Mouse (Mus musculus): Measurements from ENCODE around the gene Foxo1. TPM values are rescaled to one million over a fixed set of nuclear protein-coding genes. Genes with fewer than 3 reads are reported as not detected.

Gene Foxo1
- polyA plus RNA-seq, 1 experiment from 2014 or later = 4.6 TPM

DNA sequence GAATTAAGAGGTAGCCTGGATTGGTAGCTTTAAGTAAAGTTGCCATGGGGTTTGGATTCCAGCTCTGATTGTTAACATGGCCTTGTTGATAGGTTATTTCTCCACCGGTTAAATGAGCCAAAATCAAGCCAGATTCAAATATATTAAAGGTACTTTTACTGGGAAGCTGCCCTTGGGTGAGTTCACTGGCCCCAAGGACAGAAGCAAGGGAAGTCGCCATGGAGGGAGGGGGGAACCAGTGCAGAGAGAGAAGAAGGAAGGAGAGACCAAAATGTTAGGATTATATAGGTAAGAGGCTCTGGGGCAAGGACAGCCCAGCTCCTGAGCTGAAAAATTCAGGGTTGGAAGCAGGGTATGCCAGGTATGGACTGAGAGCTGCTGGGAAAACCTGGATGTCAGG is 13.6 kb upstream of the Foxo1 start:
- H3K4me1 ChIP-seq = peaks cover 8% of the 10 kb centered on the region
- H3K36me3 ChIP-seq = no peaks in the 10 kb centered on the region
- H3K9me3 ChIP-seq (replicated peaks) = no peaks in the 10 kb centered on the region
- DNase-seq (ENCODE audit: low spot score) = no peak
- no peak overlapping the region for H3K27ac ChIP-seq
- 6% methylated on average over 2 of the region's 2 CpGs for WGBS
- peaks cover 17% of the 10 kb centered on the region for H3K27me3 ChIP-seq (ENCODE audit: low read depth, poor library complexity, severe bottlenecking)
- no peak overlapping the region for H3K4me3 ChIP-seq

DNA sequence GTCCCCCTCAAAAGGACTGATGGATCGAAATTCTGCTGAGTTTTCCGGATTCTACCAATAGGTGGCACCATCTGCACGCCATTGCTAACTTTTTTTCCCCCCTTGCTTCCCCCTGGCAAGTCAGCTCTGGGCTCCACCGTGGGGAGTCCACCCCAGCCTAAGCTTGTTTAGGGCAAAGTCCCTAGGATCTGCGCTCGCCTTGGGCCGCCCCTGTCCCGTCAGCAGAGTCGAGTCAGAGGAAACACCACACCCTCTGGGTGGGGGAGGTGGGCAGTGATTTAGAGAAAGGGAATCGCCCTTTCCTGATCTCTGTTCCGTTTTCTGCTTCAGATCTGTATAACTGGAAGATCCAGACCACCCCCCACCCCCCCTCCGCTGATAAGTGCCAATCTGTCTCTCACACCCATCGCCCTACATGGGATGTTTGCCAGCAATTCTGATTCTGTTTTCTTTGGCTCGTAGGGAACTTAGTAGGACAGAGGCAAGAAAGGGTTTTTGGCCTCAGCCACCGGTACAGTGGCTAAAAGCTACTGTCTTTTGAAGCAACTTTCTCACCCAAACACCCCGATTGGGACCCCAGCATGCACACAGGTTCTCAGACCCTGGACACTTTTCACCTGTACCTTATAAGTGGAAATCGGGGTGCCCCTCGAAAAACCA is 10.2 kb upstream of the Foxo1 start:
- WGBS = 16% methylated on average over 18 of the region's 18 CpGs
- H3K9me3 ChIP-seq (replicated peaks) = no peaks in the 10 kb centered on the region
- H3K4me1 ChIP-seq = peaks cover 8% of the 10 kb centered on the region
- H3K27me3 ChIP-seq (ENCODE audit: low read depth, poor library complexity, severe bottlenecking) = peaks cover 34% of the 10 kb centered on the region
- no peaks in the 10 kb centered on the region for H3K36me3 ChIP-seq
- H3K4me3 ChIP-seq = peak overlapping the region; percentile 45
- 0 out of 2 replicates have a peak overlapping the region, but pooled peaks have one; percentile 46 for H3K27ac ChIP-seq
- peak; percentile 71 for DNase-seq (ENCODE audit: low spot score)

DNA sequence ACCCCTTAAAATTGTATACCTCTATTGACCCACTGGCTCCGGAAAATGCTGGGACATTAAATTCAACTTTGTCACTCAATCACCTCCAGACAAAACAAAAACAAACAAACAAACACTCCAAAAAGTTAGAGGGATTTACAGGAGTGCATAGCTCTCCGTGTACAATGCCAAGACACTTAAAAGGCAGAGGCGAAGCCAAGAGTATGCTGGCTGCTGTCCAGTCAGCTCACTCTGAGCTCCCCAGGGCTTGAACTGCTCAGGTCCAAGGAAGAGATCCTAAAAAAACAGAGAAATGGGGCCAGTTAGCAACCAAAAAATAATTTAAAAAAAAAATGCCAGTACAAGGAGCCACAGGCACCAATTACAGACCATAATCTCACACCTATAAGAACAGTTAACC is 9.6 kb upstream of the Foxo1 start:
- Histone ChIP-seq H3K4me3 (no peak overlapping the region), H3K27me3 (ENCODE audit: low read depth, poor library complexity, severe bottlenecking) (peaks cover 34% of the 10 kb centered on the region), H3K27ac (no peak overlapping the region), H3K36me3 (no peaks in the 10 kb centered on the region), H3K4me1 (peaks cover 8% of the 10 kb centered on the region), H3K9me3 (replicated peaks) (no peaks in the 10 kb centered on the region)
- 57% methylated on average over 3 of the region's 3 CpGs for WGBS
- no peak for DNase-seq (ENCODE audit: low spot score)

DNA sequence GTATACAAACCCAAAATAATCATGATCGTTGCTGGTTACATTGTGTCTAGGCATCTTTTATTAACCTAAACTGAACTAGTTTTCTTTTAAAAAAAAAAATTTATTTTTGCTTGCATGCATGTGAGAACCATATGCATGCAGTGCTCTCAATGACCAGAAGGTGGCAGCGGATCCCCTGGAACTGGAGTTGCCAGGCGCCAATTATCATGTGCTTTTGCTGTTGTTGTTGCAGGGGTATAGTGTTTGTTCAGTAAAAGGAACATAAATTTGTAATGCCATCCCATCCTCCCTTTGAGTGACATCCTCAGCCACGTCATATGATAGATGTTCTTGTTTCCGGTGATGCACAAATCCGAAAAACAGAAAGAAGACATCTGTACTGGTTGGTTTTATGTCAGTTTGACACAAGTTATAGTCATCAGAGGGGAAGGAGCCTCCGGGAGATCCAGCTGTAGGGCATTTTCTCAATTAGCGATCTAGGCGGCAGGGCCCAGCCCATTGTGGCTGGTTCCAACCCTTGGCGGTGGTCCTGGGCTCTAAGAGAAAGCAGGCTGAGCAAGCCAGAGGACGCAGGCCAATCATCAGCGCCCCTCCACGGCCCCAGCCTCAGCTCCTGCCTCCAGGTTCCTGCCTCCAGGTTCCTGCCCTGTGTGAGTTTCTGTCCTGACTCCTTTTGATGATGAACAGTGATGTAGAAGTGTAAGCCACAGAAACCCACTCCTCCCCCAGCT is 5.5 kb upstream of the Foxo1 start:
- peak; percentile 83 for DNase-seq (ENCODE audit: low spot score)
- H3K27ac ChIP-seq = no peak overlapping the region
- 49% methylated on average over 13 of the region's 13 CpGs for WGBS
- H3K36me3 ChIP-seq = no peaks in the 10 kb centered on the region
- H3K27me3 ChIP-seq (ENCODE audit: low read depth, poor library complexity, severe bottlenecking) = peaks cover 60% of the 10 kb centered on the region
- H3K9me3 ChIP-seq (replicated peaks) = no peaks in the 10 kb centered on the region
- peaks cover 21% of the 10 kb centered on the region for H3K4me1 ChIP-seq
- H3K4me3 ChIP-seq = no peak overlapping the region

DNA sequence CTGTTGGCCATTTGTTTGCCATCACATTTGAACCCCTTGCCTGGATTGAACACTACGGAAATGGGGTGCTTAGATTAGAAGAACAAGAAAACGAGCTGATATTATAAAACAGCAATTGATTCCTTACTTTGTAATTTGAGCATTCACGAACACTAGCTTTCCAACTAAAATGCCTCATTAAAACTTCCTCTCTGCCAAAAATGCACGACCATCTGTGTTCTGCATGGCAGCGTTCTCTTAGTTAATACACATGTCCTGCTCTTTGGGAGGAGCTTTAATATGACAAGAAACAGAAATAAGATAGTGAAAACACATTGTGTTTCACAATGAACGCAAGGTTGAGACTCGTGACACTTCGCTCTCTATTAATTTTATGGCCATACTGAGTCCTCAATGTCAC is 3.8 kb upstream of the Foxo1 start:
- DNase-seq (ENCODE audit: low spot score) = no peak
- H3K9me3 ChIP-seq (replicated peaks) = no peaks in the 10 kb centered on the region
- peaks cover 44% of the 10 kb centered on the region for H3K27me3 ChIP-seq (ENCODE audit: low read depth, poor library complexity, severe bottlenecking)
- WGBS = 75% methylated on average over 8 of the region's 8 CpGs
- no peak overlapping the region for H3K4me3 ChIP-seq
- H3K36me3 ChIP-seq = no peaks in the 10 kb centered on the region
- H3K27ac ChIP-seq = no peak overlapping the region
- H3K4me1 ChIP-seq = peaks cover 26% of the 10 kb centered on the region

DNA sequence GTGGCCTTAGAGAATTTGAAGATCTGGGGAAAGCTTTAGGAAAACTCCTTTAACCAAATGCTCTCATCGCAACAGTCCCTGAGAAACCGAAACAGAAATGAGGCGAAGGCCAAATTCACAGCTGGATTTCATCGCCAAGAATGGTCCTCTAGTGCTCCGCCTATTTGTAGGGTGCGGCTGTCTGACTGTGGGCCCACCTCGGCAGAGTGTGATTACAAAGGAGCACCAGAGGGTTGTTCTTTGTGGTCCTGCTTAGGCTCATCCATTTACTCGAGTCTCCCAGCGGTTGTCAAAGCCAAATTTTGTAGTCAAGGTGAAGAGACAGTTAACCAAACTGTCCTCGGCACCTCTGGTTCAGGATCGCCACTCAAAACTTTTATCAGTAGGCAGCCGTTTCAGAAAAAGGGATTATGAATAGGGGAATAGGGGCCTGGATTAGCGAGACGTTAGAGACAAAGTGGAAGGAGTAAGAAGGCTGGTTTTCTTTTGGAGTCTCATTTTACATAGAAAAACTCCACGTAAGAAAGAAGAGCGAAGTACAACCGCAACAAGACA is 1.5 kb upstream of the Foxo1 start:
- no peaks in the 10 kb centered on the region for H3K36me3 ChIP-seq
- H3K9me3 ChIP-seq (replicated peaks) = no peaks in the 10 kb centered on the region
- H3K4me1 ChIP-seq = peaks cover 42% of the 10 kb centered on the region
- 10% methylated on average over 17 of the region's 17 CpGs for WGBS
- DNase-seq (ENCODE audit: low spot score) = no peak
- H3K4me3 ChIP-seq = peak overlapping the region; percentile 91
- peaks cover 27% of the 10 kb centered on the region for H3K27me3 ChIP-seq (ENCODE audit: low read depth, poor library complexity, severe bottlenecking)
- no peak overlapping the region for H3K27ac ChIP-seq

DNA sequence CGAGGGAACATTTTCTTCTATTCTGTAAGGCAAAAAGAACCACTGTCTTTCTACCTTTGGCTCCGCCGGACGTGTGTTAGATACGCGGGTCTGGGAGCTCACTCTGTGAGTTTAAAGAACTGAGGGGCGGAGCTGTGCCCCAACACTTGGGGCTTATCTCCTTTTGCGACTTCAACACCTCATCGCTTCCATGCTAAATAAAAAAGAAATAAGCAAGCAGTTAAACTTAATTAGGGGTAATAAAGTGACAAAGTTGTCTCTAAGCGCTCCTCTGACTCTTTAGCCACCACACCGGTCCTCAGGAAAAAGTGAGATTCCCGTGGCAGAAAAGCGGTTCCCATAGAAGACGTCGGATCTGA is 864 bp upstream of the Foxo1 start:
- Histone ChIP-seq H3K27ac (peak overlapping the region; percentile 92), H3K27me3 (ENCODE audit: low read depth, poor library complexity, severe bottlenecking) (peaks cover 26% of the 10 kb centered on the region), H3K4me1 (peaks cover 42% of the 10 kb centered on the region), H3K9me3 (replicated peaks) (no peaks in the 10 kb centered on the region), H3K4me3 (peak overlapping the region; percentile 91), H3K36me3 (no peaks in the 10 kb centered on the region)
- WGBS = under 1% methylated on average over 15 of the region's 15 CpGs
- DNase-seq (ENCODE audit: low spot score) = no peak

DNA sequence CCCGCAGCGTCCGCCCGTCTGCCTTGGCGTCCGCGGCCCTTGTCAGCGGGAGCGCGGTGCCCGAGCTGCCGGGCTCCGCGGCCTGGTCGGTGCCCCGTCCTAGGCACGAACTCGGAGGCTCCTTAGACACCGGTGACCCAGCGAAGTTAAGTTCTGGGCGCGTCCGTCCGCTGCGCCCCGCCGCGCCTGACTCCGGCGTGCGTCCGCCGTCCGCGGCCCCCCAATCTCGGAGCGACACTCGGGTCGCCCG is 276 bp downstream of the Foxo1 start:
- DNase-seq (ENCODE audit: low spot score) = no peak
- H3K4me1 ChIP-seq = peaks cover 42% of the 10 kb centered on the region

DNA sequence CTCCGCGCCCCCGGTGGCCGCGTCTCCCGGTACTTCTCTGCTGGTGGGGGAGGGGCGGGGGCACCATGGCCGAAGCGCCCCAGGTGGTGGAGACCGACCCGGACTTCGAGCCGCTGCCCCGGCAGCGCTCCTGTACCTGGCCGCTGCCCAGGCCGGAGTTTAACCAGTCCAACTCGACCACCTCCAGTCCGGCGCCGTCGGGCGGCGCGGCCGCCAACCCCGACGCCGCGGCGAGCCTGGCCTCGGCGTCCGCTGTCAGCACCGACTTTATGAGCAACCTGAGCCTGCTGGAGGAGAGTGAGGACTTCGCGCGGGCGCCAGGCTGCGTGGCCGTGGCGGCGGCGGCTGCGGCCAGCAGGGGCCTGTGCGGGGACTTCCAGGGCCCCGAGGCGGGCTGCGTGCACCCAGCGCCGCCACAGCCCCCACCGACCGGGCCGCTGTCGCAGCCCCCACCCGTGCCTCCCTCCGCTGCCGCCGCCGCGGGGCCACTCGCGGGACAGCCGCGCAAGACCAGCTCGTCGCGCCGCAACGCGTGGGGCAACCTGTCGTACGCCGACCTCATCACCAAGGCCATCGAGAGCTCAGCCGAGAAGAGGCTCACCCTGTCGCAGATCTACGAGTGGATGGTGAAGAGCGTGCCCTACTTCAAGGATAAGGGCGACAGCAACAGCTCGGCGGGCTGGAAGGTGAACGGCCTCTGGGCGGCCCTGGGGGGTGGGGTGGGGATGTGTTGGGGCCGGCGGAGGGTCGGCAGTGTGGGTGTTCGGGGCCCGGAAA is 789 bp downstream of the Foxo1 start:
- peak; percentile 64 for DNase-seq (ENCODE audit: low spot score)
- under 1% methylated on average over 88 of the region's 89 CpGs for WGBS

More for the DNA sequence above, 276 bp downstream of the Foxo1 start:
- peaks cover 26% of the 10 kb centered on the region for H3K27me3 ChIP-seq (ENCODE audit: low read depth, poor library complexity, severe bottlenecking)
- no peaks in the 10 kb centered on the region for H3K36me3 ChIP-seq
- H3K4me3 ChIP-seq = peak overlapping the region; percentile 91
- no peaks in the 10 kb centered on the region for H3K9me3 ChIP-seq (replicated peaks)
- WGBS = 0% methylated on average over 39 of the region's 40 CpGs
- peak overlapping the region; percentile 92 for H3K27ac ChIP-seq

DNA sequence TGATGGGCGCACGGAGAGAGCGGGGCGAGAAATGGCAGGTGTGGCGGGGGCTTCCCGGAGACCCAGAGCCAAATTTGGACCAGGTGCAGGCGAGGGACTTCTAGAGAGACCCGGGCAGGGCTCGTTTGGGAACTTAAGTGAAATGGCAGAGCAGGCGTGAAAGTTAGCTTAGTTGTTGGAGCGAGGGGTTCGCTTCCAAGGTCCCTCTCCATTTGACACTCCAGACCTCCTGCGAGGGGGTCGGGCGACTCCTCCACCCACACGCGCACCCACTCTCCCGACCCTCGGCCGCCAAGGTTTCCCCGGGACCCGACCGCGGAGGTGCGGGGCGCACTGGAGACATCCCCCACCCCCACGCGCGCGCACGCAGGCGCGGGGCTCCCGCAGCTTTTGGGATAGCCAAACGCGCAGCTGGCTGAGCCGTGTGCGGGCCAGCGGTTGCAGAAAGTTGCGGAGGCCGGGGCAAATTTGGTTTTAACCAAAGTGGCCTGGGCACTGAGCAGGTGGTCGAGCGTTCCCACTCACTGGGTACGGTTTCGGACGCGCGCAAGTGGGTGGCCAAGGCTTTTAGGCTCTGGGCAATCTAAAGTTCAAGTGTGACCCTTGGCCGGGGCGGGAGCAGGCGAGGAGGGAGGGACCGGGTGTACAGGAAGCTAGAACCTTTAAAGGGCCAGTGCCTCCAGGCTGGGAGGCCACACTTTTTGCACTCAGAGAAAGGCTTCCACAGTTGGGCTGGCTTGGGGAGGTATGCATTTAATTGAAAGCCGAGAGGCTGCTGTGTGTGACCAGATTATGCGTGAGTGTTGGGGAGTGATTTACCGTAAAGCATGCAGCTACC is 1.6 kb downstream of the Foxo1 start:
- Histone ChIP-seq H3K27ac (peak overlapping the region; percentile 92), H3K9me3 (replicated peaks) (no peaks in the 10 kb centered on the region), H3K4me1 (peaks cover 39% of the 10 kb centered on the region), H3K27me3 (ENCODE audit: low read depth, poor library complexity, severe bottlenecking) (peaks cover 26% of the 10 kb centered on the region), H3K4me3 (peak overlapping the region; percentile 91), H3K36me3 (no peaks in the 10 kb centered on the region)
- peak; percentile 75 for DNase-seq (ENCODE audit: low spot score)
- under 1% methylated on average over 55 of the region's 55 CpGs for WGBS

More for the DNA sequence above, 789 bp downstream of the Foxo1 start:
- peak overlapping the region; percentile 91 for H3K4me3 ChIP-seq
- H3K36me3 ChIP-seq = no peaks in the 10 kb centered on the region
- H3K9me3 ChIP-seq (replicated peaks) = no peaks in the 10 kb centered on the region
- H3K27me3 ChIP-seq (ENCODE audit: low read depth, poor library complexity, severe bottlenecking) = peaks cover 26% of the 10 kb centered on the region
- H3K4me1 ChIP-seq = peaks cover 42% of the 10 kb centered on the region
- peak overlapping the region; percentile 92 for H3K27ac ChIP-seq

DNA sequence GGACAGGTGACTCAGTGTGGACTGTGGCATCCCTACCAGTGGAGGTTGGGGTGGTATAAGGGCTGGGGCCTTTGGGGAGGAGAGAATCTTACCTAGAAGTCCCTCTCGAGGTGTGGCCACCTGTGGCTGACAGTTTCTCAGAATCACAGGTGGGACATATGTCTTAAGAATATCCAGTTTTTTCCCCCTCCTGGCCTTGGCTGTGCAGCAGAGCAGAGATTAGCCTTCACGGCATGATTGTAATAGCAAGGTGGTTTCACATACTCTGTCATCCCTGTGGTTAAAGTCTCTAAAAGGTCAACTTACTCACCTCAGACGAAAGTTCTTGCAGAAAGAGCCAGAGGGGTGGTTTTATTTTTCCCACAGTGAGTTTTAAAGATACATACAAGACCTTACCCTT is 2.4 kb downstream of the Foxo1 start:
- no peak for DNase-seq (ENCODE audit: low spot score)
- Histone ChIP-seq H3K4me3 (peak overlapping the region; percentile 91), H3K4me1 (peaks cover 39% of the 10 kb centered on the region), H3K27ac (peak overlapping the region; percentile 92; the same call in 1 of the 2 replicates), H3K9me3 (replicated peaks) (no peaks in the 10 kb centered on the region), H3K27me3 (ENCODE audit: low read depth, poor library complexity, severe bottlenecking) (peaks cover 19% of the 10 kb centered on the region), H3K36me3 (no peaks in the 10 kb centered on the region)
- 21% methylated on average over 3 of the region's 3 CpGs for WGBS

DNA sequence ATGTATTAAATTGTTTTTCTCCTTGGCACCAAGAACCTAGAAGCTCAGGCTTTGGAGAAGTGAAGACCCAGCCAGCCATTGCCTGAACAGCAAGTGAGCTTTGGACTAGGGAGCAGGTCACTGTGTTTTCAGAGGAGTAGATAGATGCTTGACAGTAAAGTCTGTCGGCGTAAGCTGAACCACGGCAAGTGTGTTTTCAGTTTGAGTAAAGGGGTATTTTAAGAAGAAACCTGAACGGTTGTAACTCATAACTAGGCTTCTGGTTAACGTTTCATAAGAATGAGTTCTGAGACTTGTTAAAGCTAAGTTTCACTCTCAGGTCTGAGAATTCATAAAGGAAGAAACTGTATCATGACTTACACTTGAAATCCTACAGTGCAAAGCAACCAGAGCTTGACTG is 3.2 kb downstream of the Foxo1 start:
- Histone ChIP-seq H3K27me3 (ENCODE audit: low read depth, poor library complexity, severe bottlenecking) (peaks cover 11% of the 10 kb centered on the region), H3K36me3 (no peaks in the 10 kb centered on the region), H3K4me1 (peaks cover 37% of the 10 kb centered on the region), H3K4me3 (no peak overlapping the region), H3K9me3 (replicated peaks) (no peaks in the 10 kb centered on the region), H3K27ac (no peak overlapping the region)
- 85% methylated on average over 5 of the region's 5 CpGs for WGBS
- DNase-seq (ENCODE audit: low spot score) = no peak

All from limb, embryonic 10.5 days (tissue).